Mouse (Mus musculus): ENCODE results near the gene Mlana. TPM values are rescaled to one million over a fixed set of nuclear protein-coding genes. Genes with fewer than 3 reads are reported as not detected.

Gene Mlana
- total RNA-seq (2022): under 1 TPM; 0.30 to 0.97 (median 0.44) TPM

DNA sequence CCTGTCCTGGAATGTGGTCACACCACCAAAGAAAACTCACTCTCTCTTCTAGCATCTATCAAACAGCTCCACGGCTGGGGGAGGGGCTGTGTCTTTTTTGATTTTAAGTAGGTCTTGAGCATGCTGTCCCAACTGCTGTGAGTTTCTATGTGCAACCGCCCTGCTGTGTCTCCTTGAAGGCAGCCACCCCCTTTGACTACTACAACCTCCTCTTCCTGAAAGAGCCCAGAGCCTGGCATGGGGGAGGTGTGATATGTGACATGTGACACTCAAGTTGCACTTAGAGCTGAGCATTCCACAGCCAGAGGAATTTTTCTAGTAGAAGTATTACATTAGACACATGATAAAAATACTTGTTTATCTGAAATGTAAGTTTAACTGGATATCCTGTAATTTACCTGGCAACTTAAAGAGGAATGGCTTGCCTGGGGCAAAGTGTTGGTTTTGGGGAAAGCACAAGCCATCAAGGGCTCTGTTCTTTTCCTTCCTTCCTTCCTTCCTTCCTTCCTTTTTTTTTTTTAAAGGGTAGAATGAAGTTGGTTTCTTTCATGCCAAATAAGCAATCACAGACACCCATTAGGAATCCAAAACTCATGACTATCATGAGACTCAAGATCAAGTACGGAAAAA, at the start of gene Mlana:
Gene Mlana (plus strand): TSS at position 580 of the 630 bp plus-strand sequence.
- DNase-seq (ENCODE audit: low spot score): no peak

DNA sequence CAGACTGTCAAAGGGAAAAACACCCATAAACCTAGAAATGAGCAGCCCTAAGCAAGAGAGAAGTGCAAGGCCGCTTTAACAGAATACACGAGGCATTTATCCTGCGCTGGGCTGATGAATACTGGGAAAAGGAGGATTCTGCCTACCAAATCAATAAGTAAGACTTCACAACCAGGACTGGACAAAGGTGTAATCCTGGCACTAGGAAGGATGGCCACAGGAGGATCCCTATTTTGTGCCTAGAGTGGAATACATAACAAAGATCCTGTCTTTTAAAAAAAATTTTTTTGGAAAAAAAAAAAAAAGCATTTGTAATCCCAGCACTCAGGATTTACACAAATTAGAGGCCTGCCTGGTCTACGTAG, 49.1 kb upstream of the Mlana start:
- no peak for DNase-seq (ENCODE audit: low spot score)

DNA sequence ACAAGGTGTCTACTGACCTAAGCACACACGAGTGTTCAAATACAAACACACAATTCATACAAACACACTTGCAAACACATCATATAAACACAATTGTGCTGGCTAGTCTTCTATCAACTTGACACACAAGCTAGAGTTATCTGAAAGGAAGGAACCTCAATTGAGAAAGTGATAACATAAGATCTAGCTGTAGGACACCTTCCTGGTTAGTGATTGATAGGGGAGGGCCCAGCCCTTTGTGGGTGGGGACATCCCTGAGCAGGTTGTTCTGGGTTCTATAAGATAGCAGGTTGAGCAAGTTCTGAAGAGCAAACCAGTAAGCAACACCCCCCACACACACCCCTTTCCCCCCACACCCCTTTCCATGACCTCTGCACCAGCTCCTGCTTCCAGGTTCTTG, 47.9 kb upstream of the Mlana start:
- no peak for DNase-seq (ENCODE audit: low spot score)

DNA sequence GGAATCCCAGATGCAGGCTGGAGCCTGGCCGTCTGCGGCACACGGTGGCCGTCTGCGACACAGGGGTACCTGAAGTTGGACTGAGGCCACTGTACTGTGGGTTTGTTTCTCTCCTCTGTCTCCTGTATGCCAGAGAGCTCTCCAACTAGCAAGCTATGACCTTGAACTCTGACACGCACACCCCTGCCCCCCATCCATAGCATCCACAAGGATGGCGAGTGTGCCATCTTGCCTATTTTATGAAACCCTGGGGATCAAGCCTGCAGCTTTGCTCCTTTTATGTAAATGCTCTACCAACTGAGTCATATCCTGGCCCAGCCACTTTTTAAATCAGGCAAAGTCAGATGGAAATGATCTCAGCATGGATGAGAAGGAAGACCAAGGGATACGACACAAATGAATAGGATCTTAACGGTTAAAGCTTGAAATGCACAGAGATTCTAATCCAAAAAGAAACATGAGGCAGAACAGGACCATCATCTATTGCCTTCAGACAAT, 43.8 kb upstream of the Mlana start:
- no peak for DNase-seq (ENCODE audit: low spot score)

DNA sequence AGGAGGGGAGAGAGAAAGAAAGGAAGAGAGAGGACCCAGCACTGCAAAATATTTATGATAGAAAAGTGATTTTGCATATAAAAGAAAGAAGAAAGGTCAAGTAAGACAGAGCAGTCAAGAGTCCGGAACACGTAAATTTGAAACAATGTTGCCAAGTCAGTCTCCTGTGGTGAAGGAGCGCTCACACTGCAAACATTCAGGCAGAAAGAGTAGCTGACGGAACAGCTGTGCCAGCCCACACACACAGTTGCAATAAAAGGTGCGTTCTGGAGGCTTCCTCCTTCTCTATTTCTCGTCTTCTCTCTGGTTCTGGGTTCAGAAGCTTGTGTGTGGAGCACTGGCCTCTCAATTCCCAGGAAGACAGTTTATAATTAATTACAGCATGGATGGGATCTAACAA, 42.5 kb upstream of the Mlana start:
- DNase-seq (ENCODE audit: low spot score): no peak

DNA sequence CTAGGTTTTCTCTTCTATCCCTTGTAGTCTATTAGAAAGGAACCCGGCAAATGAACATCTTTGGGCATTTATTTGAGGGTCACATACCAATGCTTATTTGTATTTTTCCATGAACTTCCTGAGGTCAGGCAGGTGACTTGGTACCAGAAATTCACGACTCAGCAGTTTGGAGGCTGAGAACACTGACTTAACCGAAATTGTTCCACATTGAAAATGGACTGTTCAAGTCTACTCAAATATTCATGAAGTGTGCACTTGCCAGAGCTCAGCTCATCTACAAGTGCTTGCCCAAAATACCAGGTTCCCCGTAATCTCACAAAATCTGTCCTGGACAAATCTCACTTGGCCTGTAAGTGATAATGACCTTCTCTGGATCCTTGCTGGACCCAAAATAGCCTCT, 41.6 kb upstream of the Mlana start:
- no peak for DNase-seq (ENCODE audit: low spot score)

DNA sequence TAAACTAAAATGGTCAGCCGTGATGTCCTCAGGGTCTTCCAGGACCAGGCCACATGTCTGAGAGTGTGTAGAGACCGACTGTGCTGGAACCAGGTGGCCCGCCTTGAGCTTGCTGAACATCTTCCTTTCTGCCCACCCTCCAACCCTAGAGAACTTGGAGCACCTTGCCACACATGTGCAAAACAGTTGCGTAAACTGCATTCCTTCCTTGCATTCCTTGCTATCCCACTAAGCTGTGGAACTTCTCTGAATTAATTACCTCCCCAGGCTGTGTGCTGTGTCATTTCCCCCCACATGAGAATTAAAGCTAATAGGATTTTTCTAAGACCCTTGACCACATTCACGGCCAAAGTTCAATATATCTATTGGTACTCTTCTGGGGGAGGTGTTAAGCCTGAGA, 41.0 kb upstream of the Mlana start:
- no peak for DNase-seq (ENCODE audit: low spot score)

DNA sequence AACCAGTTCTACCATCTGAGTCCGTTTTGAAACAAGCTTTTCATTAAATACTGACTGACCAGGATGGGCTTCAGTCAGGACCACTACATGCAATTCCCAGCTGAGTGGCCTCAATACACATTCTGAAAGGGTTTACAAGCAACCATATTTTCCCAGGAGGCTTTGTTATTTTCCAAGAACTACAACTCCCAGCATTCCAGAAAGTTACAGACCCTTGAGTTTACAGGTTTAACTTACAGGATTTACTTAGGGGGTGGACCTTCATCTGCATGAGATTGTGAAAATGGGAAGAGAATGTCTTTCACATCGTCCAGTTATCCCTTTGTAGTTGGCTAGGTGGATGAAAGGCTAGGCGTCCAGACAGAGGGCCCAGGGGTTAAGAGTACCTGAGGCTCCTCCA, 40.6 kb upstream of the Mlana start:
- no peak for DNase-seq (ENCODE audit: low spot score)

DNA sequence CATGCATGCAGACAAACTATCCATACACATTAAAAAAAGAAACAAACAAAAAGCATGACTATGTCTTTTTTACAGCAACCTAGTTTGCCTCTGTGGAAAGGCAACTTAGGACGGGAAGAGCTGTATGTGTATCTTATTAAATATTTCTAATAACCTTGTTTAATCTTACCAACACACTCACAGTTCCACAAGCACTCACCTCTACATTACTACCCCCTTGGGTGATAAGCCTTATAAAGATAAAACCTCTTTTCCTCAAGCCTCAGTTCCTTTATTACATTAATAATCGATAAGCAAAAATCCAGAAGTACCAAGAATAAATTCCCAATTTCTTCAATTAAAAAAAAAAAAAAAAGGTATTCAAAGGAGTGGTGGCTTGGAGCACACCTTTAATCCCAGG, 40.1 kb upstream of the Mlana start:
- DNase-seq (ENCODE audit: low spot score): no peak

DNA sequence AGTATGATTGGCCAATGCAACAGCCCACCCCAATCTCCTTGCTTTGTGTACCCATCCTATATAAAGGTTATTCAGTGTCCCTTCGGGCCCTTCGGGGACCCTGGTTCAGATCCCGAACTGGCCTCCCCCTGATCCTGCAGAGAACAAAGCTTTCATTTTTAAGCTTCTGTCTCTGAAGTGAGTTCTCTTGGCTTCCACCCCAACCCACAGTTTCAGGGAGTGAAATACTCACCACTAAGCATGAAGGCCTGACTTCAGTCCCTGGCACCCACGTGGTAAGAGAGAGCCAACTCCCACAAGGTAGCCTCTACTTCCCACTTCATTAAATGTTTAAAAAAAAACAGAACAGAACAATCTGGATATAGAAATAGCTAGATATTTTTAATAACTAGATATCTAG, 38.8 kb upstream of the Mlana start:
- DNase-seq (ENCODE audit: low spot score): no peak

DNA sequence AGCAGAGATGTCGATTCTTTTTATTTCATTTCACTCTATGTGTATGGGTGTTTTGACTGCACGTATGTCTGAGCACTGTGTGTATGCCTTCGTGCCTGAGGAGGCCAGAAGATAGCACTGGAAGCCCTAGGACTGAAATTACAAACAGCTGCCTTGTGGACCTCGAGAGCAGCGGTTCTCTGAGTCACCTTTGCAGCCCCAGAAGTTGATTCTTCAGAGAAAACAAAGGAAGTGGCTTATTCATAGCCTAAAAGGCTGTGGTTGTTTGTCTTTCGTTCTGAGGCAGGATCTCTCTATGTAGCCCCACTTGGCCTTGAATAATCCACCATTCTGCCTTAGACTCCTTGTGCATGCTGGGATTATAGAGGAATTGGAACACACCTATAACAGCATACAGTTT, 37.9 kb upstream of the Mlana start:
- DNase-seq (ENCODE audit: low spot score): no peak

DNA sequence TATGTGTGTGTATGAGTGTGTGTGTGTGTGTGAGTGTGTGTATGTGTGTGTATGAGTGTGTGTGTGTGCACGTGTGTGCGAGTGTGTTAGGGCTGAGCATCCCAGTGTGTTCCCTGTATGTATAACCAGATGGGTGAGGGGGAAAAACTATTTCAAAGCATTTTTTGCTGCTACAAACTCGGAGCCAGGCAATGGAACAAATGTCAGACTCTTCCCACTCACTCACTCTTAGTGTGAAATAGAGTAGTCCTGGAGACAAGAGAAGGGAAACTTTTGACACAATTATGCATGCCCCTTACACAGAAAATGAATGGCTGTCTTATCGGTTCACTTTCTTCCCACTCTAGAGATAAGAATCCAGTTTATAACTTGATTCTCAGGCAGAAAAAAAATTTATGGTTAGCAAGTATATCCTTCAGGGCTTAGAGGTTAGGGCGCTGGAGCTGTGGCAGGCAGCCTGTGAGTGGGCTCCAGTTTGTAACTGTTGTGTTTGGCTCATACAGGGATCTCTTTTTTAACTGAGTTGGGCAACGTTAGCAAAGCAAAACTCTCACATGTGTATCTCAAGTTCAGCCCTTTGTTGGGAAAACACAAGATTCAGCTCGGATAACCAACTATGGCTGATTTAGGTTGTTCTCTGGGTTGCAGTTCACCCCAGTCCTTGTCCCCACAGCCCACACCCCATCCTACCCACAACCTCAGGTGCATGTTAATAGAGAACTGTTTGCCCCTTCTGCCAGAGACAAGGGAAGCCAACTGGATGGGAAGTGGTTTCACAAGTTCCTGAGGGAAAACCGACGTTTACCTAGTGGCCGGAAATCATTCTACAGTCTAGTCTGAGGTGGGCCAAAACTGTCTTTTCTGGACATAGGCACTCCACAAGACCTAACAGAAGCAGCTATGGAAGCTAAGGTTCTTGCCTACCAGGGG, 36.5 kb upstream of the Mlana start:
- DNase-seq (ENCODE audit: low spot score): no peak

DNA sequence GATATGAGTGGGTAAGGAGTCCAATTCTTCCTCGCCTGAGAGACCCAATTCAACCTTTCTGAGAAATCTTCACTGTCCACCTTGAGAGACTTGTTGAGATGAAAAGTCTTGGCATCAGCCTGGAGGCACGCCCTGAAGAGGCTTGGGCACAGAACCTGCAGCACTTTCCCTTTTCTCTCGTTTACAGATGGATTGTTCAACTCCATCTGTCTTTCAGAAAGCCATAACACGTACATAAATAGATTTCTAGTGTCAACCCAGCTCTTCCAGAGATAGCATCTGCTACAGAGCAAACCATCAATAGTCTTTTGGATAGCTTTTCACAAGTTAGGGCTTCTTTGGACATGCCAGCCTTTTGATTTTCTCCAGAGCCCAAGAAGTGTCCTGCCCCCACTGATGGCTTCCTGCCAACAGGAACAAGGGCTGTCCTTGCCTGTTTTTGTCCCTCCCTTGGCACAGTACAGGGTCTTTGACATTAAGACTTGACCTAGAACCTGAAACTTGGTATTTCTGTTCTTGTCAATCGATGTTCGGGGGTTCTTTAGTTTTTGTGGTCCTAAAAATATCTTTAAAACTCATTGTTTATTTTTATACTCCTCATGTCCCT, 35.5 kb upstream of the Mlana start:
- DNase-seq (ENCODE audit: low spot score): no peak

DNA sequence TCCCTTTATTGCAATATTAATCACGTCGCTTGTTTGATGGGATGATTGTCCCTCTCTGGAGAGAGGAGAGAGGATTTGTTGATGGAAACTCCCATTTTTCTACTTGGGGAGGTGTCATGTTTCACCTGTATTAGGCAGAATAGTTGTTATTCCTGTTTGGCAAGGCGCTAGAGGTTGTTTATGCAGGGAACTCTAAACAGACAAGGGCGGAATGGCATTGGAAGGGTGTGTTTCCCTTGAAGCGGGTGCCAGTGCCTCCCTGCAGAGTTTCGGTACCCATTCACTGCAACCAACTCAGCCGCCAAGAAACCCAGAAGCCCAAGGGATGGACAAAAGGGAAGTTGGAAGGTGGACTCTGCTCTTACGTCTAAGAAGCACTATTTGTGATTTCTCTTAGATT, 33.8 kb upstream of the Mlana start:
- no peak for DNase-seq (ENCODE audit: low spot score)

DNA sequence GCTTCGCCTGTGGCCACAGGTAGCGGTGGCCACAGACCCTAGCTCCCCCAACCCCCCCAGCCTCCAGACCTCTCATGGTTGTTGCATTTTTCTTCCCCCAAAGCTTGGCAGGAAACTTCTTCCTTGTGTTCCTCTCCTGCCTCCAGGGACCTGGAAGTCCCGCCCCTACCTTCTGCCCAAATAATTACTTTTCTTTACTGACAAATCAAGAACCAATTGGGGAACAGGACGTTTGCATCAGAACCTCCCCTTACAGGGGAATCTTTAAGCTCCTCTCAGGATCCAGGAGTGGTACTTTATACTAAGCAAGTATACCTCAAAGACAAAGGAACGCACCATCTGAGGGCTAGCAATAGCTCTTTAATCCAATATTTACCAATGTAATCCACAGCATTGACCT, 32.7 kb upstream of the Mlana start:
- no peak for DNase-seq (ENCODE audit: low spot score)

DNA sequence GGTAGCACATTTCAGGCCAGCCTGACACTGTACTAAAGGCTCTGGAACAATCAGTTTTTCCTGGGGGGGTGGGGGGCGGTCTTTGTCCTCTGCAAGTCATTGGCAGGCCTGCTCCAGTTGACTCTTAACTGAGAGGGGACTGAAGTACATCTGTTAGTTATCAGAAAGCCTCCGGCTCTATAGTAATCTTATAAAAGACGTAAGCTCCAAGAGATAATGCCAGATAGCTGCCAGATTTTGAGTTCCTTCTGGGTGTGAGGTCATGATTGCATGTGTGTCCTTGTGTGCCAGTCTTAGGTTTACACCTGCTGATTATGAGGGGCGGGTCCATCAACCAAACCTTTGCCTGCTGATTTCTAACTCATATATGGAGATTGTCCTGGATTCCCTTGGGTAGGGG, 31.5 kb upstream of the Mlana start:
- DNase-seq (ENCODE audit: low spot score): no peak

DNA sequence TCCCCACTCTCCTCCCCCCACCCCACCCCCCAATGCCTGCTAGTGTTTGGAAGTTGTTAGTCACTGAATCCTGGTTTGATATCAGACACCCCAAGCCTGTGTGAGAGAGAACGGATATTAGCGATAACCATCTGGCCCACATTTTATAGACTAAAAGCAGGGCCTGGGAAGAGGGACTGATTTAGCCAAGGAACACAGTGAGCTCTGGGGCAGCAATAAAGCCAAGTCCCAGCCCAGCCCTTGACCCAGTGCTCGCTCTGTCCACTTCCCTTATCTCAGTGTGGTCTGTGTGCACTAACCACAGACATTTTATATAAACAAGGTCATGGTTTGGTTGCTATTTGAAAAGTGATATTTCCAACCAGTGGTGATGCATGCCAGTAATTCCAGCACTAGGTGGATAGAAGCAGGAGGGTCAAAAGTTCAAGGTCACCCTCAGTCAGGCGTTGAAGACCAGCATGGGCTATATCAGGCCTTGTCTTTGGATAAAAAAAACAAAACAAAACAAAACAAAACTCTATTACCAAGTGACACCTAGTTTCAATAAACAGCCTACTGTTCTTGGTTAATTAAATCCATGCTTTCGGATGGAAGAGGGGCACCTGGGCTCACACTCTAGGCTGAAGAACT, 30.5 kb upstream of the Mlana start:
- DNase-seq (ENCODE audit: low spot score): no peak

DNA sequence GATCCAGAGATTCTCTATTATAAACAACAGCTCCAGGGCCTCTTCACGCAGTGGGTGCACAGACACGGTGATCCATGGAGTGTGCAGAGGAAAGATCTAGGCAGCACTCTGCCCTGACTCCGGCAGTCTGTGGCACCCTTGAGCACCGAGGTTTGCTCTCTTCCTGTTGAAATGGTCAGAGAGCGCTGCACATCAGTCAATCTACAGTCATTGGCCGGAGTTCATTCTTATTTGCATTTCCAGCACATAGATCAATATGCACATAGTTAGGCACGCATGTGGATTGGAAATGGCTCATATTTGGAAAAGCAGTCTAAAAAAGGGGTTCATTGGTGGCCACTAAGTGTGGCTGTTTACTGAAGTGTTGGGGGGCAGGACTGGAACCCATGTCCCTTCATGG, 29.5 kb upstream of the Mlana start:
- no peak for DNase-seq (ENCODE audit: low spot score)

DNA sequence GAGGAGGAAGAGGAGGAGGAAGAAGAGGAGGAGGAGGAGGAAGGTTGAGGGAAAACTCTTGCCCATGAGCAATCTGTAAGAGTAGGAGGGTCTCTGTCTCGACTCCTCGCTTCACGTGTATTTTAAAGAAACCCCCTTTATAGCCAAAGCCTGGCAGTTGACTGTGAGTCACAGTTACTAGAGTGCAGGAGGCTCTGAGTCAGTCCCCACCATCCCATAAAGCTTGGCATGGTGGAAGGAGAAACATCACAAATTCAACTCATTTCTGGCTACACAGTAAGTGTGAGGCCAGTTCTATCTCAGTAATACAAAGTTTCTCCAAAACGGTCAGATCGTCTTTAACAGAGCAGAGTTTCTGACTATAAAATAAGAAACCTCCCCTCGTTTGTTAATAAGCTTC, 27.4 kb upstream of the Mlana start:
- DNase-seq (ENCODE audit: low spot score): no peak

DNA sequence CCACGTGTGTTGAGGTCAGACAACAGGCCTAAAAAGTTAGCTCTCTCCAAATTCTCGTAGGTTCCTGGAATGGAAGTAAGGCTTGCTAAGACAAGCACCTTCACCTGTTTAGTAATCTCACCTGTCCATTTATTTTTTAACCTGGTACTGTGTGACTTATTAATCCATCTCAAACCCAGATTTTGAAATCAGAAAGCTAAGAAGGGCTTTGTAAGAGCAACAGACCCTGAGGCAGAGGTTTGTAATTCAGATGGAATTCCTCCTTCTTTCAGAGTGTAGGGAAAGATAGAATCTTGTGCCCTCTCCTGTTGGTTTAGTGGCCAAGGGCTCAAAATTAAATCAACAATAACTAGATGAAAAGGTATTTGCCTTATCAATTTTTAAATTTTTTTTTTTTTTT, 26.5 kb upstream of the Mlana start:
- no peak for DNase-seq (ENCODE audit: low spot score)

DNA sequence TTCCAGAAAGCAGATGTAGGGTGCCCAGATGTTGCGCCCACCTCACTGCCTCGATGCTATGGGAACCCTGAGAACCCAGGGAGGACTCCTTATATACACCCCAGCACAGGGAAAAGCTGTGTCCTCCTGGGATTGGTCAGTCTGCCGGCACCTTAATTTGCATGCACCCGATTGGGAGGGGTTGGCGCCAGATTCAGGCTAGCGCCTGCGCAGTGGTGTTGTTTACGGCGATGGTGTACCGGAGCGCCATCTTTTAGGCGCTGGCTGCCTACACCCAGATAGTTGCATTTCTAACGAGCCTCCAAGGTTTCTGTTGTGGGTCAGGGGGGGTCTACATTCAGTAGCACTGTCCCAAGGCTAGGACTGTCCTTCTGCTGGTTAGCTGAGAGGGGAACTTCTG, 25.0 kb upstream of the Mlana start:
- DNase-seq (ENCODE audit: low spot score): no peak

DNA sequence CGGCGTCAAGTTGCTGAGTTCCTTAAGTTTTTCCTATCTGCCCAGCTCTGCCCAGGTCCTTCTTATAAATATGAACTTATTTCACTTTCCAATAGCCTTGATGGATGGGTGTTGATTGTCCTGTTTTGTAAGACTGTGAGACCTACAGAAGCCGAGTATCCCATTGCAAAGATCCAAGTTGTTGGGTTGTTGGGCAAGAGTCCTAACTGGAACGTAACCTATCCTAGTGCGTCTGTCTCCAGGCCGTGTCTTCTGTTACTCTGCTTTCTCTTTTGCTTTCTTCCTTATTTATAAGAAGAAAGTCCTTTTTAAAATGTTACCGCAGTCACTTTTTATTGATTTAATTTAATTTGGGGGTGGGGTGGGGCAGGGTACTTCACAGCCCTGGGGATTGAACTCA, 22.7 kb upstream of the Mlana start:
- no peak for DNase-seq (ENCODE audit: low spot score)

Data from heart, adult 8-10 months (tissue).